Mouse (Mus musculus) MEL-GATA-1-ER (cell line): ENCODE measurements around the gene S1pr1.

ENCODE experiments used
- DNase-seq: peaks from one replicate; pipeline ENCODE4 v3.0.0-alpha.2; 2012; ENCODE audit warnings: low read depth; ENCODE audit errors: extremely low read depth

Gene S1pr1

GRCm38 (mm10) chr3:115675546-115676535 lies 39.0 kb downstream of the S1pr1 start:
- no peak for DNase-seq

DNA sequence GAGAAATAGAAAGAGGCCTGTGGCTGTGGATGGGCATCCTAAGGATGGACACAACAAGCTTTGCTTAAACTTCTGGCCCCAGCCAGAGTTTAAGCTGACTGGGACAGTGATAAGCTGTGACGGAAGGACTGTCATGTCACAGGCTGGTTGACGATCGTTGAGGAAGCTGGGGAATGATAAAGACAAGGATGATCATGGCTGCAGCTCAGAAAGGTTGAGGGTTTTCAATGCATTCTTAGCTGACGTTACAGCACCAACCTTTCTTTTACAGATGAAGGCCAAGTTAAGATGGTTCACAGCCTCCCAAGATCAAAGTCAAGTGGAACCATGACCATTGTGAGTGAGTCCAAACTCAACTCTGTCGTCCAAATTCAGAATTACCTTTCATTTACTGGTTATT lies 40.2 kb downstream of the S1pr1 start:
- no peak for DNase-seq

- DNase-seq = no peak
Measured at GRCm38 (mm10) chr3:115673663-115674157, 41.2 kb downstream of the S1pr1 start.

GRCm38 (mm10) chr3:115672965-115673662 lies 41.8 kb downstream of the S1pr1 start:
- DNase-seq = peak; percentile 87

- no peak for DNase-seq
Measured at GRCm38 (mm10) chr3:115669230-115669629, 45.6 kb downstream of the S1pr1 start.

DNA sequence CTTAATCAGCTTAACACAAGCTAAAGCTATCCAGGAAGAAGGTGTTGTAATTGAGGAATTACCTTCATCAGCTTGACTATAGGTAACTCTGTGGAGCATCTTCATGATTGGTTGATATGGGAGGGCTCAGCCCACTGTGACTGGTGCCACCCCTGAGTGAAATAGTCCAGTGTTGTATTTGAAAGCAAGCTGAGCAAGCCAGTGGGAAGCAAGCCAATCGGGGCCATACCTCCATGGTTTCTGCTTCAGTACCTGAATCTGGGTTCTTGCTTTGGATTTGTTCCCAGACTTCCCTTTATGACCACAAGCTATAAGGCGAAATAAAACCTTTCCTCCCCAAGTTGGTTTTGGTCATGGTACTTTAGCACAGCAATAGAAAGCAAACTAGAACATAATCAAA lies 47.7 kb downstream of the S1pr1 start:
- no peak for DNase-seq

GRCm38 (mm10) chr3:115666547-115666946 lies 48.3 kb downstream of the S1pr1 start:
- DNase-seq = no peak

- no peak for DNase-seq
Measured at GRCm38 (mm10) chr3:115664497-115664896, 50.4 kb downstream of the S1pr1 start.

DNA sequence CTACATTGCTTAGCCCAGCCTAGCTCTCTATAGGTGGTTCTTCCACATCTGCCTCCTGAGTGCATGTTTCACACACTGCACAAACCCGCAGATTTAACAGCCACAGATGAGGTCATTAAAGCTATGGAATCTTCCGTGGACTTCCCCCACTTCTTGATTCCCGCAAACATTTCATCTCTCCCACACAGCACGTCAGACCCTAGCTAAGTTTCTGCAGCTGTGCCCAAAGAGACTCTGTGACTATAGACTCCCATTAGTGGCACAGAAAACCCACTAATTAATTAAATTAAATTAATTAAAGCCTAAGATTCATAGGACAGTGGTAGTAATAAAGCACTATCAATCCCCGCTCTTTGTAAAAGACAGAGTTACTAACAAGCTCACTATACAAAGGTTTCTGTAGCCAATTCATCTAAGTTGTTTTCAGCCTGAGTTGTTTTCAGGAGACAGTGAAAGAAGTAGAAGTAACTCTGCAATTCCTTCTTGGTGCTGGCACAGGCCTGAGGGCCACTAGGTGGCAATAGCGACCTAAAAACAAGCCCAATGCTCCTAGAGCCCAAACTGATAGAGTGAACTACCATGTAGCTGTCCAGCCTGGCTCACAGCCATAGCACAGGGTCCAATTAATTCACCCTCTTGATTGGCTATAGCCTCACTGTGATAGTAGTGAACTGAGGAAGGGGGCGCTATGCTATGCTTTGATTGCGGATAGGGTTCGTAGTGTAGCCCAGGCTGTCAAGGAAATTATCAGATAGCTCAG lies 54.0 kb downstream of the S1pr1 start:
- peak; percentile 75 for DNase-seq
